Mouse (Mus musculus) heart, postnatal 0 days (tissue): ENCODE results near the gene Thy1. TPM values are rescaled to one million over a fixed set of nuclear protein-coding genes. Genes with fewer than 3 reads are reported as not detected.

ENCODE experiments used
- ATAC-seq: fragments of 200-750 bp; cut with Nextera tagmentation; 2 replicates; pipeline ENCODE4 v1.8.0; 2017; ENCODE audit warnings: low read depth, moderate number of reproducible peaks, moderate library complexity; ENCODE audit not compliant: insufficient read depth
- DNase-seq: peaks from one replicate; pipeline ENCODE4 v3.0.0-alpha.2; 2016; ENCODE audit warnings: low spot score
- H3K27ac ChIP-seq: fragments of 300-500 bp; sonication (generic); 2 replicates; pipeline ENCODE4 v1.5.1; 2014; ENCODE audit warnings: low read depth, mild to moderate bottlenecking
- H3K27me3 ChIP-seq: fragments of 300-500 bp; sonication (generic); 2 replicates; pipeline ENCODE4 v1.6.1; 2014; ENCODE audit warnings: low read length, mixed read lengths; ENCODE audit not compliant: control insufficient read depth, insufficient read depth
- H3K36me3 ChIP-seq: fragments of 300-500 bp; sonication (generic); replicated peaks from 2 replicates; pipeline ENCODE4 v1.6.1; 2014; ENCODE audit warnings: low read length, mixed read lengths; ENCODE audit not compliant: control insufficient read depth, insufficient read depth
- H3K4me1 ChIP-seq: fragments of 300-500 bp; sonication (generic); 2 replicates; pipeline ENCODE4 v1.6.1; 2014; ENCODE audit warnings: antibody characterized with exemption; ENCODE audit not compliant: control insufficient read depth, insufficient read depth
- H3K4me2 ChIP-seq: fragments of 300-500 bp; sonication (generic); 2 replicates; pipeline ENCODE4 v1.6.1; 2014; ENCODE audit warnings: low read depth, mild to moderate bottlenecking, low read length, moderate library complexity
- H3K4me3 ChIP-seq: fragments of 300-500 bp; sonication (generic); 2 replicates; pipeline ENCODE4 v1.5.1; 2014; ENCODE audit warnings: low read depth, low read length
- H3K9ac ChIP-seq: fragments of 300-500 bp; sonication (generic); replicated peaks from 2 replicates; pipeline ENCODE4 v1.6.1; 2014; ENCODE audit warnings: low read depth, low read length, mixed read lengths
- H3K9me3 ChIP-seq: fragments of 300-500 bp; sonication (generic); replicated peaks from 2 replicates; pipeline ENCODE4 v1.6.1; 2016; ENCODE audit warnings: low read length; ENCODE audit not compliant: control insufficient read depth
- CTCF ChIP-seq: IDR thresholded peaks from 2 replicates; pipeline ENCODE4 v1.5.1; 2016; ENCODE audit warnings: antibody characterized with exemption, control low read depth, low read depth
- EP300 ChIP-seq: IDR thresholded peaks from 2 replicates; pipeline ENCODE4 v1.6.1; 2016; ENCODE audit warnings: antibody characterized with exemption, low read depth
- WGBS: fragments of 180-500 bp; shearing (Covaris S2); extraction: QIAGEN DNeasy Blood & Tissue Kit; methylation state at CpG from one replicate; pipeline ENCODE4 v1.1.7; 2014; 5-methylcytosine and 5-hydroxymethylcytosine counted together
- polyA plus RNA-seq: library from polyadenylated mRNA; unstranded; fragments of >200 nt; fragmentation: Nextera tagmentation; extraction: Ambion mirVana; gene quantifications from 2 replicates; pipeline ENCODE4 v1.2.1, GENCODE M21; 2015
- total RNA-seq: library from RNA; depleted of rRNA; stranded (reverse); fragments of >200 nt; gene quantifications from 2 replicates; pipeline ENCODE4 v1.2.3, GENCODE M21; 2014; ENCODE audit warnings: low replicate concordance

Gene Thy1
- total and polyA plus RNA-seq, 2 experiments from 2014 or later, result 3.6 to 6.3 TPM

DNA sequence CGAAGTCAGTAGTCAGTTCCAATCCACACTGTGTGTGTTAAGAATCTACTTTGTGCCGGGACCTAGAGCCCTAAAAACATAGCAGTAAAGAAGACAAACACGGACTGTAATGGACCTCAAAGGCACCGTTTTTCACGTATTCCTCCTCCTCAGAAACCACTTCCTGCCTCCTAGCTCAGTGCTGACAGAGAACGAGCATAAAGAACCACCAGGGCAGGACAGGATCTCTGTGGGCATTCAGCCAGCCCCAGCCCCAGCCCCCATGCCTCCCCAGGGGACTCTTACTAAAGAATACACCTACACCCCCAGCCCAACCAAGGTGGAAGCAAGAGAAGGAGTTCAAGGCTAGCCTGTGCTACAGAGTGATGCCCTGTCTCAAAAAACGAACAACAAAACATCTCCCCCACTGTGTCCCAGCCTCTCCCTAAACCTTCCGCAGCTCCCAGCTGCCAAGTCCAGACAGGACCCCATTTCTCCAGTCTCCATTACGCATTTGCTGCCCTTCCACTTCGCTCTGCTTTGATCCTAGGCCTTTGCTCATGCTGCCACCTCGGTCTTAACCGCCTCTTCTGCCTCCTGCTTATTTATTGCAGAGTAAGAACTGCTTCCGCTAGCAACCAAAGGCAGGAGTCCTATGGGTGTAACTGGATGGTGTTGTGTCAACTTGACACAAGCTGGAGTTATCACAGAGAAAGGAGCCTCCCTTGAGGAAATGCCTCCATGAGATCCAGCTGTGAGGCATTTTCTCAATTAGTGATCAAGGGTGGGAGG, 9.0 kb upstream of the Thy1 start:
- no peaks in the 10 kb centered on the region for H3K9me3 ChIP-seq
- WGBS, result 55% methylated on average over 13 of the region's 13 CpGs

DNA sequence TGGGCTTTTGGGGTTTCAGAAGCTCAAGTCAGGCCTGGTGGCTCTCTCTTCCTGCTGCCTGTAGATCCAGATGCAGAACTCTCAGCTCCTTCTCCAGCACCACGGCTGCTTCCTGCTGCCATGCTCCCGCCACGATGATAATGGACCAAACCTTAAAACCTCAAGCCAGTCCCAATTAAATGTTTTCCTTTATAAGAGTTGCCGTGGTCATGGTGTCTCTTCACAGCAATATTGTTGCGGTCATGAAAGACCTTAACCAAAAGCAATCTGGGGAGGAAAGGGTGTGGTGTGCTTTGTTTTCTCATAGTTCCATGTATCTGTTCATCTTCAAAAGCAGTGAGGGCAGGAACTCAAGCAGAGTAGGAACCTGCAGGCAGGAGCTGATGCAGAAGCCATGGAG, 6.1 kb upstream of the Thy1 start:
- TF ChIP-seq EP300, result no peak
- no peak for TF ChIP-seq CTCF
- WGBS, result 80% methylated on average over 5 of the region's 5 CpGs
- DNase-seq (no peak), ATAC-seq (no peak)
- Histone ChIP-seq H3K9ac (no peak overlapping the region), H3K4me1 (no peaks in the 10 kb centered on the region), H3K27ac (no peak overlapping the region), H3K27me3 (peaks cover 5% of the 10 kb centered on the region; the same call in 1 of the 2 replicates), H3K36me3 (no peaks in the 10 kb centered on the region), H3K4me3 (no peak overlapping the region), H3K4me2 (no peak overlapping the region), H3K9me3 (no peaks in the 10 kb centered on the region)

More for the DNA sequence above, 9.0 kb upstream of the Thy1 start:
- Histone ChIP-seq H3K4me2 (no peak overlapping the region), H3K9ac (no peak overlapping the region), H3K36me3 (no peaks in the 10 kb centered on the region), H3K27ac (no peak overlapping the region), H3K27me3 (no peaks in the 10 kb centered on the region), H3K4me1 (no peaks in the 10 kb centered on the region), H3K4me3 (no peak overlapping the region)
- ATAC-seq (no peak), DNase-seq (no peak)
- no peak for TF ChIP-seq CTCF
- no peak for TF ChIP-seq EP300

DNA sequence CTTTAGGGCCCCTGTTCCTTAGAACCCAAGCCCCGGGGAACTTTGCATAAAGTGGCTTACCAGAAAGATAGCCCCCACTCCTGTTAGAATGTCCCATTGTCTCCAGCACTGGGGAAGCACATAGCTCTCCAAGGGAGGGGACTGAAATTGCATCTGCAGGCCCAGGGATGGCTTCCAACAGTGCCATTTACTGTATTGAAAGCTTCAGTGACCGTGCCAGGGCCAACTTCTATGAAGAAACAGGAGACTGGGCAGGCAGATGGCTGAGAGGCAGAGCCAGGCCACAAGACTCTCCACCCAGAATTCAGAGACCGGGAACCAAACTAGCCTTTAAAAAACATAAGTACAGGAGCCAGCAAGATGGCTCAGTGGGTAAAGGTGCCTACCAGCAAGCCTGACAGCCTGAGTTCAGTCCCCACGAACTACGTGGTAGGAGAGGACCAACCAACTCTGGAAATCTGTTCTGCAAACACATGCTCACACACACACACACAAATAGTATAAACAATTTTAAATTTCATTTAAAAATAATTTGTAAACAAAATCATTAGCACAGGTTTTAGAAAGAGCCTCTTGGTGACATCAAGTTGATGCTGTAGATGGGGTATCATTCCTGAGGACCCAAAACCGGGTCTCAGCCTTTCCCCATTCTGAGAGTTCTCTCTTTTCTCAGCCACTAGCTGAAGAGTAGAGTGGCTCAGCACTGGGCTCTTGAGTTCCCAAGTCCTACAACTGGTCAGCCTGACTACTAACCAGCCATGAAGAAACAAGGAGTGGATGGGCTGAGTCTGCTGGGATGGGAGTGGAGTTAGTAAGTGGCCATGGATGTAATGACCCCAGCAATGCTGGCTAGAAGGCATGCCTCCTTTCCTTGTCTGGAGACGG, 1.4 kb upstream of the Thy1 start:
- TF ChIP-seq EP300, result no peak
- no peak for TF ChIP-seq CTCF
- ATAC-seq (no peak), DNase-seq (no peak)
- Histone ChIP-seq H3K9ac (no peak overlapping the region), H3K36me3 (no peaks in the 10 kb centered on the region), H3K27me3 (peaks cover 41% of the 10 kb centered on the region), H3K4me2 (no peak overlapping the region), H3K27ac (no peak overlapping the region), H3K4me1 (no peaks in the 10 kb centered on the region), H3K4me3 (no peak overlapping the region), H3K9me3 (no peaks in the 10 kb centered on the region)
- 78% methylated on average over 7 of the region's 7 CpGs for WGBS

DNA sequence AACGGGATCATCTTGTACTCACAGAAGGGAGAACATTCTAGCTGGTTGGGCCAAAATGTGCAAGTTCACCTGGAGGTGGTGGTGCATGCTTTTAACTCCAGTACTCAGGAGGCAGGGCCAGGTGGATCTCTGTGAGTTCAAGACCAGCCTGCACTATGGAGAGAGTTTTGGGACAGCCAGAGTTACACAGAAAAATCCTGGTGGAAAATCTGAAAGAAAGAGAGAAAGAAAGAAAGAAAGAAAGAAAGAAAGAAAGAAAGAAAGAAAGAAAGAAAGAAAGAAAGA, 846 bp upstream of the Thy1 start:
- DNase-seq (no peak), ATAC-seq (no peak)
- H3K4me1 ChIP-seq, result no peaks in the 10 kb centered on the region
- WGBS, result 67% methylated on average over 1 of the region's 1 CpGs
- no peaks in the 10 kb centered on the region for H3K9me3 ChIP-seq
- no peak overlapping the region for H3K27ac ChIP-seq
- H3K27me3 ChIP-seq, result peaks cover 41% of the 10 kb centered on the region
- no peak overlapping the region for H3K9ac ChIP-seq
- TF ChIP-seq EP300, result no peak
- TF ChIP-seq CTCF, result no peak
- no peak overlapping the region for H3K4me2 ChIP-seq
- H3K4me3 ChIP-seq, result no peak overlapping the region
- no peaks in the 10 kb centered on the region for H3K36me3 ChIP-seq

DNA sequence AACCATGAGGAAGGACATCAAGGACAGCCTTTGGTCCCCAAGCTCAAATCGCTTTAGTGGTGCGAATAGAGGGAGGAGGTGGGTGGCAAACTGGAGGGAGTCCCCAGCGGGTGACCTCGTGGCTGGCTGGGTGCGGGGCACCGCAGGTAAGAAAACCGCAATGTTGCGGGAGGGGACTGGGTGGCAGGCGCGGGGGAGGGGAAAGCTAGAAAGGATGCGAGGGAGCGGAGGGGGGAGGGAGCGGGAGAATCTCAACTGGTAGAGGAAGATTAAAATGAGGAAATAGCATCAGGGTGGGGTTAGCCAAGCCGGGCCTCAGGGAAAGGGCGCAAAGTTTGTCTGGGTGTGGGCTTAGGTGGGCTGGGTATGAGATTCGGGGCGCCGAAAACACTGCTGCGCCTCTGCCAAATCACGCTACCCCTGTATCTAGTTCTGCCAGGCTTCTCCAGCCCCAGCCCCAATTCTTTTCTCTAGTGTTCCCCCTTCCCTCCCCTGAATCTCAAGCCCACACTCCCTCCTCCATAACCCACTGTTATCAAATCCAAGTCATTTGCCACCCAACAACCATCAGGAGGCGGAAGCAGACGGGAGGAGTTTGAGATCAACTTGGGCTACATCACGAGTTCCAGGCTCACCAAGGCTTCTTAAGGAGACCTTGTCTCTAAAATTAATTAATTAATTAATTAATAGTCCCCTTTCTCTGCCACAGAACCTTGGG, 683 bp downstream of the Thy1 start:
- H3K9me3 ChIP-seq, result no peaks in the 10 kb centered on the region
- peak overlapping the region; percentile 48 for H3K4me2 ChIP-seq
- 3% methylated on average over 22 of the region's 23 CpGs for WGBS
- H3K4me1 ChIP-seq, result no peaks in the 10 kb centered on the region
- H3K36me3 ChIP-seq, result no peaks in the 10 kb centered on the region
- DNase-seq (no peak), ATAC-seq (no peak)
- peaks cover 41% of the 10 kb centered on the region for H3K27me3 ChIP-seq
- TF ChIP-seq CTCF, result no peak
- no peak for TF ChIP-seq EP300
- no peak overlapping the region for H3K27ac ChIP-seq
- no peak overlapping the region for H3K9ac ChIP-seq
- peak overlapping the region; percentile 42 for H3K4me3 ChIP-seq
